Mouse (Mus musculus) spleen, adult 2 months (tissue): ENCODE results near the gene Ncs1. TPM values are rescaled to one million over a fixed set of nuclear protein-coding genes. Genes with fewer than 3 reads are reported as not detected.

Experiments
- DNase-seq, 2 experiments: peaks; one replicate each; pipeline versions ENCODE4 v3.0.0 to v3.0.0-alpha.2; 2012 to 2021; ENCODE audit warnings: low spot score in 2 of 2, low read depth in 1 of 2
- H3K27ac ChIP-seq: fragments of 200-500 bp; 2 replicates; pipeline ENCODE4 v1.5.1; 2012; ENCODE audit warnings: low read length, inconsistent platforms; ENCODE audit not compliant: insufficient read depth
- H3K27me3 ChIP-seq: fragments of 200-500 bp; 2 replicates; pipeline ENCODE4 v1.6.1; 2012; ENCODE audit warnings: mild to moderate bottlenecking, moderate library complexity, low read length, inconsistent platforms; ENCODE audit not compliant: control insufficient read depth, insufficient read depth
- H3K36me3 ChIP-seq: fragments of 200-500 bp; 2 replicates; pipeline ENCODE4 v1.6.1; 2012; ENCODE audit warnings: mild to moderate bottlenecking, low read length, inconsistent platforms; ENCODE audit not compliant: control insufficient read depth, insufficient read depth
- H3K4me1 ChIP-seq: fragments of 200-500 bp; 2 replicates; pipeline ENCODE4 v1.6.1; 2011; ENCODE audit warnings: inconsistent platforms; ENCODE audit not compliant: control insufficient read depth, insufficient read depth, insufficient read length
- H3K4me3 ChIP-seq: fragments of 200-500 bp; 2 replicates; pipeline ENCODE4 v1.5.1; 2011; ENCODE audit warnings: mild to moderate bottlenecking, inconsistent platforms; ENCODE audit not compliant: insufficient read depth, insufficient read length; ENCODE audit errors: extremely low read depth
- CTCF ChIP-seq: fragments of 200-500 bp; IDR thresholded peaks from 2 replicates; pipeline ENCODE4 v1.5.1; 2011; ENCODE audit warnings: mild to moderate bottlenecking, inconsistent platforms; ENCODE audit not compliant: insufficient read depth, insufficient read length, insufficient replicate concordance; ENCODE audit errors: extremely low read depth
- POLR2A ChIP-seq: fragments of 200-500 bp; IDR thresholded peaks from 2 replicates; pipeline ENCODE4 v1.6.1; 2011; ENCODE audit warnings: low read depth, low read length, inconsistent platforms
- WGBS: fragments of 180-500 bp; shearing (Covaris S2); methylation state at CpG from one replicate; pipeline ENCODE4 v1.1.7; 2018; 5-methylcytosine and 5-hydroxymethylcytosine counted together
- polyA plus RNA-seq: library from polyadenylated mRNA; depleted of rRNA; stranded (reverse); fragments of >200 nt; gene quantifications from 2 replicates; pipeline ENCODE4 v1.2.3, GENCODE M21; 2012

The Ncs1 gene
- polyA plus RNA-seq, 1 experiment: 1.3 TPM

- H3K4me1 ChIP-seq: no peaks in the 10 kb centered on the region
- no peak overlapping the region for H3K27ac ChIP-seq
- DNase-seq: no peak
- no peaks in the 10 kb centered on the region for H3K36me3 ChIP-seq
- H3K27me3 ChIP-seq: no peaks in the 10 kb centered on the region
- H3K4me3 ChIP-seq: no peak overlapping the region
- 86% methylated on average over 5 of the region's 5 CpGs for WGBS
- TF ChIP-seq CTCF: no peak
These were observed 38.9 kb downstream of the Ncs1 start for GRCm38 (mm10) chr2:31284531-31284930.

- Histone ChIP-seq H3K4me3 (no peak overlapping the region), H3K27me3 (no peaks in the 10 kb centered on the region), H3K4me1 (no peaks in the 10 kb centered on the region), H3K27ac (no peak overlapping the region), H3K36me3 (no peaks in the 10 kb centered on the region)
- TF ChIP-seq POLR2A: no peak
- TF ChIP-seq CTCF: peak; percentile 98
- DNase-seq: peak; percentile 17 to 30
- 14% methylated on average over 6 of the region's 6 CpGs for WGBS
These were observed 45.8 kb downstream of the Ncs1 start for GRCm38 (mm10) chr2:31291421-31291820.

- Histone ChIP-seq H3K36me3 (no peaks in the 10 kb centered on the region), H3K27me3 (no peaks in the 10 kb centered on the region), H3K4me3 (no peak overlapping the region), H3K27ac (no peak overlapping the region), H3K4me1 (no peaks in the 10 kb centered on the region; the same call in 1 of the 2 replicates)
- TF ChIP-seq POLR2A: no peak
- TF ChIP-seq CTCF: peak; percentile 91; the same call in 1 of the 2 replicates
- 1% methylated on average over 4 of the region's 4 CpGs for WGBS
- peak in 1 of 2 experiments; percentile 71 for DNase-seq
These were observed 49.4 kb downstream of the Ncs1 start for GRCm38 (mm10) chr2:31294985-31295384.

- 93% methylated on average over 6 of the region's 6 CpGs for WGBS
These were observed 50.8 kb downstream of the Ncs1 start for GRCm38 (mm10) chr2:31296395-31296794.

GRCm38 (mm10) chr2:31297602-31298268 is 52.1 kb downstream of the Ncs1 start:
- no peak for TF ChIP-seq CTCF
- no peak for TF ChIP-seq POLR2A
- 13% methylated on average over 17 of the region's 17 CpGs for WGBS
- Histone ChIP-seq H3K36me3 (no peaks in the 10 kb centered on the region), H3K27ac (no peak overlapping the region), H3K4me1 (no peaks in the 10 kb centered on the region; the same call in 1 of the 2 replicates), H3K4me3 (peak overlapping the region; percentile 58), H3K27me3 (no peaks in the 10 kb centered on the region)
- peak in 1 of 2 experiments; percentile 34 for DNase-seq

More at GRCm38 (mm10) chr2:31296395-31296794, 50.8 kb downstream of the Ncs1 start:
- no peaks in the 10 kb centered on the region for H3K36me3 ChIP-seq
- no peak overlapping the region for H3K27ac ChIP-seq
- H3K4me1 ChIP-seq: no peaks in the 10 kb centered on the region; the same call in 1 of the 2 replicates
- TF ChIP-seq POLR2A: no peak
- no peak for TF ChIP-seq CTCF
- no peak overlapping the region for H3K4me3 ChIP-seq
- no peak for DNase-seq
- H3K27me3 ChIP-seq: no peaks in the 10 kb centered on the region

- H3K4me3 ChIP-seq: no peak overlapping the region
- H3K36me3 ChIP-seq: no peaks in the 10 kb centered on the region
- no peak overlapping the region for H3K27ac ChIP-seq
- TF ChIP-seq POLR2A (no peak), CTCF (no peak)
- H3K4me1 ChIP-seq: no peaks in the 10 kb centered on the region; the same call in 1 of the 2 replicates
- 68% methylated on average over 4 of the region's 4 CpGs for WGBS
- H3K27me3 ChIP-seq: no peaks in the 10 kb centered on the region
- no peak for DNase-seq
These were observed 53.2 kb downstream of the Ncs1 start for GRCm38 (mm10) chr2:31298814-31299213.

GRCm38 (mm10) chr2:31299266-31299665 is 53.6 kb downstream of the Ncs1 start:
- 26% methylated on average over 4 of the region's 4 CpGs for WGBS
- Histone ChIP-seq H3K36me3 (no peaks in the 10 kb centered on the region), H3K4me3 (no peak overlapping the region), H3K4me1 (no peaks in the 10 kb centered on the region; the same call in 1 of the 2 replicates), H3K27me3 (no peaks in the 10 kb centered on the region), H3K27ac (no peak overlapping the region)
- TF ChIP-seq POLR2A (no peak), CTCF (no peak)
- DNase-seq: no peak
